Mouse (Mus musculus): ENCODE measurements around the gene Slpi. TPM values are rescaled to one million over a fixed set of nuclear protein-coding genes. Genes with fewer than 3 reads are reported as not detected.

The Slpi gene
- polyA plus RNA-seq, 1 experiment from 2014 or later: 14.5 TPM

DNA sequence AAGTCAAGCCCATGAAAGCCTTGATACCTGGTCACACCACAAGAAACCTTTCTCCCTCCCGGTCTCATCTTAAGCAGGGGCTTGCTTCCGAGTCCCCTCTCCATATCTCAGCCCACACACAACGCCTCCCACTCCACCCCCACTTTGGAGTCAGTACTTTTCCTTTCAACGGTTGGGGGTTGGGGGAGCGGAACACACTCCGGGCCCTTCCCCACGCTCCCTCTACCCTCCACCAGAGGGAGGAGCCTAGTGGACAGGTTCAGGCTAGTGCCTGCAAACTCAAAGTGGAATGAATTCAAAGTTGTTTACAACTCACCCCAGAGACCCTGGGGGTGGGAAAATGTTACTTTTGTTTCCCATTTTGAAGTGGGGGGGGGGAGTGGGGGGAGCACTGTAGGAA is 41.8 kb upstream of the Slpi start:
- H3K9me3 ChIP-seq (replicated peaks): no peaks in the 10 kb centered on the region
- H3K4me3 ChIP-seq (replicated peaks): 0 out of 2 replicates have a peak overlapping the region, but pooled peaks have one; percentile 1
- no peak overlapping the region for H3K9ac ChIP-seq
- no peaks in the 10 kb centered on the region for H3K27me3 ChIP-seq
- peak overlapping the region; percentile 60 for H3K27ac ChIP-seq (replicated peaks)
- peaks cover 55% of the 10 kb centered on the region for H3K4me1 ChIP-seq
- WGBS: 14% methylated on average over 7 of the region's 7 CpGs
- peak overlapping the region; percentile 39 for H3K4me2 ChIP-seq (replicated peaks)
- ATAC-seq (ENCODE audit: insufficient number of reproducible peaks, low FRiP score, low TSS enrichment, low read depth): no peak
- H3K36me3 ChIP-seq: peaks cover 37% of the 10 kb centered on the region

DNA sequence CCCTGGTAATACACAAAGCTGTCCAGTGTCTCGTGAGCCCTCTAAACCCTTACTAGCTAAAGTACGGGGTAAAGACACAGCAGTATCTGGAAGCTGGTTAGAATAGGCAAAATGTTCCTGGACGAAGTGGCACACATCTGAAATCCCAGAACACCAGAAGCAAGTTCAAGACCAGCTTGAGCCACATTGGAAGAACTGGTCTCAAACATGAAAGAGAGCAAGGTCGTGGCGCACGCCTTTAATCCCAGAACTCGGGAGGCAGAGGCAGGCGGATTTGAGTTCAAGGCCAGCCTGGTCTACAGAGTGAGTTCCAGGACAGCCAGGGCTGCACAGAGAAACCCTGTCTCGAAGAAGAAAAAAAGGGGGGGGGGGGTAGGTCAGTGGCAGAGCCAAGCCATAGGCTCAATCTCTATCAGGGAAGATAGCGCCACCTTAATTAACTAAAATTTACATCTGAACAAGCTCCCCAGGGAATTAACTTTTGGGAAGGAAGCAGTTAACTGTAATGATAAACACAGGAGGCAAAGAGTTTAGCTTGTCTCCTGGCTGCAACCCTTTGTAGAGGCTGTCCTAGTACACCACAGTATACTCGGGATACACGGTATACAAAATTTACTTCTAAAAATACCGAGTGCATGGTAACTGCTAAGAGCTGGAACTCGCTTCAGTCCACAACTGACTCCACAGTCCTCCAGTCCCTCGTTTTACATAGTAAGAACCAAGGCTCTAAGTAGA is 41.2 kb upstream of the Slpi start:
- H3K9ac ChIP-seq: no peak overlapping the region
- no peak overlapping the region for H3K4me2 ChIP-seq (replicated peaks)
- H3K36me3 ChIP-seq: peaks cover 40% of the 10 kb centered on the region
- peaks cover 49% of the 10 kb centered on the region for H3K4me1 ChIP-seq
- peak overlapping the region; percentile 60 for H3K27ac ChIP-seq (replicated peaks)
- WGBS: 52% methylated on average over 15 of the region's 15 CpGs
- H3K9me3 ChIP-seq (replicated peaks): no peaks in the 10 kb centered on the region
- ATAC-seq (ENCODE audit: insufficient number of reproducible peaks, low FRiP score, low TSS enrichment, low read depth): no peak
- H3K4me3 ChIP-seq (replicated peaks): no peak overlapping the region
- no peaks in the 10 kb centered on the region for H3K27me3 ChIP-seq

DNA sequence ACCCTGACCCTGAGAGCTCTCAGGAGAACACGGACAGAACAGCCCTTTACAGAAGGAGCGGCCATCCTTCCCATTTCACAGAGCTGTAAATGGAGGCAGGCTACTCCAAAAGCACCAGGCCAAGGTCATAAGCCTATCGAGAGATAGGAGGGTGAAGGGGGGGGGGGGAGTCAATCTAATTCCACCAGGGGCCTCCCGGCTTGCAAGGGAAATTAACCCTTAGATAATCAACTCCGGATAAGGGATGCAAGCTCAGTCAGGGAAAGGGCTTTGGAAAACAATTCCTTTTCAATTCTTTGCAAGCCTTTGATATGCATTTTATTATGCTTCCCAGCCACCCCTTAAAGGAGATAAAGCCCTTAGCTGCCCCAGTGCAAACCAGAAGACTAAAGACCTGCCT is 39.6 kb upstream of the Slpi start:
- H3K4me3 ChIP-seq (replicated peaks): no peak overlapping the region
- H3K9me3 ChIP-seq (replicated peaks): no peaks in the 10 kb centered on the region
- no peaks in the 10 kb centered on the region for H3K27me3 ChIP-seq
- ATAC-seq (ENCODE audit: insufficient number of reproducible peaks, low FRiP score, low TSS enrichment, low read depth): no peak
- 39% methylated on average over 5 of the region's 5 CpGs for WGBS
- peaks cover 33% of the 10 kb centered on the region for H3K4me1 ChIP-seq
- H3K36me3 ChIP-seq: peaks cover 53% of the 10 kb centered on the region
- no peak overlapping the region for H3K4me2 ChIP-seq (replicated peaks)
- H3K9ac ChIP-seq: no peak overlapping the region
- no peak overlapping the region for H3K27ac ChIP-seq (replicated peaks)

DNA sequence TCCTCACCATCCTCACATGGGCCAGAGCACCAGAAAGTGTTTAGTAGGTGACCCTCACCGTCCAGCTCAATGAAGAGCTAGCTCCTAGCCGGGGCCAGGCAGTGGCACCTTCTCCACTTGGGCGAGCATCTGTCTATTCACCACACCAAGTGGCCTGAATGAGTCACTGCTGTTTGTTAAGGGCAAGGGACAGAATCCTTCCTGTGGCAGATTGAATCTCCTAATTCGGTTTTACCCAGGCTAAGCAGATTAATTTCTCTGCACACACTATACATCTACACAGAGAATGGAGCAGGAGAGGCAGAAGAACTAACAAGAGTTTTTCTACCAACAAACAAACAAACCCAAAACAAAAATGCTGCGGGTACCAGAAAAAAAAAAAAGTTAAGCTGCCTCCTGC is 38.1 kb upstream of the Slpi start:
- Histone ChIP-seq H3K9me3 (replicated peaks) (no peaks in the 10 kb centered on the region), H3K27ac (replicated peaks) (no peak overlapping the region), H3K36me3 (peaks cover 54% of the 10 kb centered on the region), H3K4me3 (replicated peaks) (no peak overlapping the region), H3K4me1 (peaks cover 18% of the 10 kb centered on the region), H3K27me3 (no peaks in the 10 kb centered on the region), H3K9ac (no peak overlapping the region), H3K4me2 (replicated peaks) (no peak overlapping the region)
- WGBS: 86% methylated on average over 5 of the region's 5 CpGs
- no peak for ATAC-seq (ENCODE audit: insufficient number of reproducible peaks, low FRiP score, low TSS enrichment, low read depth)

DNA sequence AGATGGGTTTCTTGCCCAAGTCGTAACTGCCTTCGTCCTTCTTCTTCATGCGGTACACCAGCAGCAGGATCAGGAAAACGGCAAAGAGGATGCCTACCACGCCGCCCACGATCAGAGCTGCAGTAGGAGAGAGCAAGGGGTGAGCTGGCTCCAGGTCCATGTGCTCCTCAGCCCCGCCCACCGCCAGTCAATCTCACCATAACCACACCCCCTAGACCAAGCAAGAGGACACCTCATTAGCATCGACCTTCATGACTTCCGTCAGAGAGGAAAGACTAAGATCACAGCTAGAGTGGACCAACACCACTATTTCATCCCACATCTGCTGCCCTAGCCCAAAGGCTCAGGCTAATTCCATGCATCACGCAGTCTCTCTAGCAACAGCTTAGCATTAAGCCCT is 37.2 kb upstream of the Slpi start:
- 37% methylated on average over 12 of the region's 12 CpGs for WGBS

DNA sequence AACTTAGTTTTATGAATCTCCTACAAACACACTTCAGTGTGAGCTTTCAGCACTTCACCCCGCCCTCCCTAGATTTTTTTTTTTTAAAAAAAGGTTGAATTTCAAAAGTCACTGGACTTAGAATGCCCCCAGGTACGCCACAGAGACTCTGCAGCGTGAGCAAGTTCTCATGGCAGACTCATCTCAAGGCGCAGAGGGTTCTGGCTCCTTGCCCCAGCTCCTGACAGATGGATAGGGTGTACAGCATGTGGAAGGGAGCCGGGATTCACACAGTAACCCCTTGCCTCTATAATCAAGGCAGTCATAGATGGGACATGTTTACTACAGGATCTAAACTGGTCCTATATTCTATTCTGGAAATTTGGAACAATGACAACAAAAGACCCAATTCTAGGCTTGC is 36.5 kb upstream of the Slpi start:
- ATAC-seq (ENCODE audit: insufficient number of reproducible peaks, low FRiP score, low TSS enrichment, low read depth): no peak
- 78% methylated on average over 5 of the region's 5 CpGs for WGBS
- Histone ChIP-seq H3K4me2 (replicated peaks) (no peak overlapping the region), H3K4me1 (peaks cover 2% of the 10 kb centered on the region; the same call in 1 of the 2 replicates), H3K36me3 (peaks cover 54% of the 10 kb centered on the region), H3K27me3 (no peaks in the 10 kb centered on the region), H3K27ac (replicated peaks) (no peak overlapping the region), H3K9ac (no peak overlapping the region), H3K9me3 (replicated peaks) (no peaks in the 10 kb centered on the region), H3K4me3 (replicated peaks) (no peak overlapping the region)

More for the DNA sequence above, 37.2 kb upstream of the Slpi start:
- Histone ChIP-seq H3K4me3 (replicated peaks) (no peak overlapping the region), H3K9ac (no peak overlapping the region), H3K27ac (replicated peaks) (no peak overlapping the region), H3K36me3 (peaks cover 54% of the 10 kb centered on the region), H3K9me3 (replicated peaks) (no peaks in the 10 kb centered on the region), H3K4me2 (replicated peaks) (no peak overlapping the region), H3K27me3 (no peaks in the 10 kb centered on the region), H3K4me1 (peaks cover 10% of the 10 kb centered on the region)
- no peak for ATAC-seq (ENCODE audit: insufficient number of reproducible peaks, low FRiP score, low TSS enrichment, low read depth)

DNA sequence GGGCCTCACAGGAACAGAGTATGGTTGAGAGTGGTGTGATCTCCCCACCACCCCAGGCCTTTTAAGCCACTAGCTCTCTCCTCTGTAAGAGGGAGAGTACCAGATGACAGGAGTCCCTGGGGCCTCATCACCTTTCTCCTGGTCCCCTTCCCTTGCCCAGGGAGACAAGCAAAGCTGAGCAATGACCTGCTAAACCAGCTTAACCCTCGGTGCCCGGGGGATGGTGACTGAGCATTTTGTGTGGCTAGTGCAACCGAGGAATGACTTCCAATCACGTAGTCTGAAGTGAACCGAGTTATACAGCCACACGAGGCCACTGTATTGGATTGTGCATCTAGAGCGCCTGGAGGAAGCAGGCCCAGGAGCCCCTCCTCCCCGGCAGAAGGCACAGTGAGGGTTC is 35.5 kb upstream of the Slpi start:
- H3K36me3 ChIP-seq: peaks cover 53% of the 10 kb centered on the region
- no peak overlapping the region for H3K4me2 ChIP-seq (replicated peaks)
- WGBS: 85% methylated on average over 8 of the region's 8 CpGs
- H3K4me1 ChIP-seq: no peaks in the 10 kb centered on the region
- no peak overlapping the region for H3K27ac ChIP-seq (replicated peaks)
- no peaks in the 10 kb centered on the region for H3K9me3 ChIP-seq (replicated peaks)
- H3K4me3 ChIP-seq (replicated peaks): no peak overlapping the region
- H3K9ac ChIP-seq: no peak overlapping the region
- no peaks in the 10 kb centered on the region for H3K27me3 ChIP-seq
- no peak for ATAC-seq (ENCODE audit: insufficient number of reproducible peaks, low FRiP score, low TSS enrichment, low read depth)

DNA sequence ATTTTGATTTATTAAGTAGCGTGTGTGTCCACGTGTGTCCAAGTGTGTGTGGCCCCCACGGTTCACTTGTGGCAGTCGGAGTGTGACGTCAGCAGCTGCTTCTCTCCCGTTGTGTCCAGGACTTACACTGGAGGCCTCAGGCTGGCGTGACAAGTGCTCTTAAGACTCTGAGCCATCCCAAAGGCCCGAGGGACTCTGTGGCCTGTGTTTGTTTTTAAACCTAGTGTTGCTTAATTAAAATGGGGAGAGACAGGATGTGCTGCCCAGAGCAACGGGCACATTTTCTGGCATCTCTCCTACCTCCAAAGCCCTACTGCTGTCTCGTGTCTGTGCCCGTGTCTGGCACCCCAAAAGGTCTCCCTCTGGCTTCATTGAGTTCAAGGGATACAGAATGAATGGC is 34.6 kb upstream of the Slpi start:
- H3K27me3 ChIP-seq: no peaks in the 10 kb centered on the region
- no peak overlapping the region for H3K4me2 ChIP-seq (replicated peaks)
- H3K36me3 ChIP-seq: peaks cover 44% of the 10 kb centered on the region
- H3K9ac ChIP-seq: no peak overlapping the region
- 77% methylated on average over 11 of the region's 11 CpGs for WGBS
- H3K27ac ChIP-seq (replicated peaks): no peak overlapping the region
- no peaks in the 10 kb centered on the region; the same call in 1 of the 2 replicates for H3K4me1 ChIP-seq
- no peak overlapping the region for H3K4me3 ChIP-seq (replicated peaks)
- ATAC-seq (ENCODE audit: insufficient number of reproducible peaks, low FRiP score, low TSS enrichment, low read depth): no peak
- no peaks in the 10 kb centered on the region for H3K9me3 ChIP-seq (replicated peaks)

DNA sequence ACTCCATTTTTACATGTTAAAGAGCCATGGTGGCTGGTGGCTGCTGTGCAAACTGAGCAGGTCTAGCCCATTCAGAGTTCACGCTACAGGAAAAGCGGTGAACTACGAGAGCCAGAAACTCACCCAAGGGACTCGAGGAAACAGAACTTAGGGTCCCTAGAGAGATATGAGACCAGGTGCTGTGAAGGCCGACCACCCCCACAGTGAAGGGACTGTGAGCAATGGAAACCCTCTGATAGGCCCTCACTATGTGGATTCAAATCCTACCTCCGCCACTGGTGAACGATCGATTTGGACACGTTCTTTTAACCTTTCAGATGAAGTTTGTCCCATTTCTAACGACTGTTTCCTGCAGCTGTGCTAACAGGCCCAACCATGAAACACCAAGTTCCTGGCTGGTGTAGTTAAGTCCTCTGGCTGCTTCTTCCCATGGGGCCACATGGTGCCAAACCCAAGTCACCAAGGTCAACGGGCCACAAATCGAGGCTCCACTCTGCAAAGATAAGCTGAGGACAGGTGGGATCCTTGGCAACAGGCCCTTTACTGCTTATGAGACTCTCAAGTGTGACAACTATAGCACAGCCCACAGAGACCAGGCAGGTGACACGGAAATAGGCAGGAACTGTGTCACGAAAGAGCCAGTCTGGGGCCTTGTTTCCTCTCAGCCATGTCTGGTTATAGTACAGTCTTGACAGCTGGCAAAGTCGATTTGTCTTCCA is 33.9 kb upstream of the Slpi start:
- WGBS: 85% methylated on average over 15 of the region's 15 CpGs
- H3K9me3 ChIP-seq (replicated peaks): no peaks in the 10 kb centered on the region
- 0 out of 2 replicates have a peak overlapping the region, but pooled peaks have one; percentile 4 for H3K27ac ChIP-seq (replicated peaks)
- no peak overlapping the region for H3K4me2 ChIP-seq (replicated peaks)
- H3K27me3 ChIP-seq: no peaks in the 10 kb centered on the region
- H3K4me1 ChIP-seq: no peaks in the 10 kb centered on the region; the same call in 1 of the 2 replicates
- no peak overlapping the region for H3K9ac ChIP-seq
- peaks cover 39% of the 10 kb centered on the region for H3K36me3 ChIP-seq
- H3K4me3 ChIP-seq (replicated peaks): no peak overlapping the region
- no peak for ATAC-seq (ENCODE audit: insufficient number of reproducible peaks, low FRiP score, low TSS enrichment, low read depth)

DNA sequence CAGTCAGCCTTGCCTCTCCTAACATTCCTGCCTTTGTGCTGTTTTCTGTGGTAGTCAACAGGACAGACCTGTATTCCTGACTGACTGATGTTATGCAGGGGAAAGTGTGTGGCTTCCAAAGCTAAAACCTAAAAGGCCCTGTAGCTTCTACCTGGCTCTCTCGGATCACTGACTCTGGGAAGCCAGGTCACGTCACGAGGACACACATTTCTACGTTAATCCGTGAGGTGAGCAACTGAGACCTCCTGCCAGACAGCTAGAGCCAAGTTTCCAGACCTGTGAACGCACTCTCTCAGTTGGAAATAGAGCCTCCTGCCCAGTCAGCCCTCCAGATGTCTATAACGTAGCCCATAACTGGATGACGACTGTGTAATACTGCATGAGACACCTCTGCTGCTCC is 33.1 kb upstream of the Slpi start:
- Histone ChIP-seq H3K4me2 (replicated peaks) (no peak overlapping the region), H3K4me1 (no peaks in the 10 kb centered on the region; the same call in 1 of the 2 replicates), H3K27ac (replicated peaks) (peak overlapping the region; percentile 52; the same call in 1 of the 2 replicates), H3K27me3 (no peaks in the 10 kb centered on the region), H3K4me3 (replicated peaks) (no peak overlapping the region), H3K9ac (no peak overlapping the region), H3K36me3 (peaks cover 30% of the 10 kb centered on the region), H3K9me3 (replicated peaks) (no peaks in the 10 kb centered on the region)
- WGBS: 63% methylated on average over 8 of the region's 8 CpGs
- ATAC-seq (ENCODE audit: insufficient number of reproducible peaks, low FRiP score, low TSS enrichment, low read depth): no peak

DNA sequence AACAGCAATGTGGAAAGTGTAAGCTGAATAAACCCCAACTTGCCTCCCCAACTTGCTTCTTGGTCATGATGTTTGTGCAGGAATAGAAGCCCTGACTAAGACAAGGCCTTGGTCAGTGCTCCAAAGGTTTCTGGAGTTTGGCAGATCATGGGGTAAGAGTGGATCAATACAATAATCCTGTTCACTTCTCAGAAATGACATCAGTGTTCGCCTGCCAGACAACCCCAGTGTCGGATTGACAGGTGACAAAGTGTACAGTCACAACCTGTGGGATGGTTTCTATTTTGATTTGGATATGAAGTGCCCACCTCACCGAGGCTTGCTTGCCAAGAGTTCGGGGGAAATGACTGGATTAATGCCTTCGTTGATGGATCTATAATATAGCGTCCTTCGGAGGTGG is 32.4 kb upstream of the Slpi start:
- H3K4me3 ChIP-seq (replicated peaks): no peak overlapping the region
- H3K27ac ChIP-seq (replicated peaks): 0 out of 2 replicates have a peak overlapping the region, but pooled peaks have one; percentile 52
- no peak overlapping the region for H3K9ac ChIP-seq
- peaks cover 23% of the 10 kb centered on the region for H3K36me3 ChIP-seq
- H3K9me3 ChIP-seq (replicated peaks): no peaks in the 10 kb centered on the region
- H3K27me3 ChIP-seq: no peaks in the 10 kb centered on the region
- H3K4me1 ChIP-seq: no peaks in the 10 kb centered on the region; the same call in 1 of the 2 replicates
- 74% methylated on average over 7 of the region's 7 CpGs for WGBS
- no peak overlapping the region for H3K4me2 ChIP-seq (replicated peaks)
- ATAC-seq (ENCODE audit: insufficient number of reproducible peaks, low FRiP score, low TSS enrichment, low read depth): no peak
